Mouse (Mus musculus): ENCODE measurements around the gene Atp11a. TPM values are rescaled to one million over a fixed set of nuclear protein-coding genes. Genes with fewer than 3 reads are reported as not detected.

Gene Atp11a
- total RNA-seq, 1 experiment: 65.9 TPM

GRCm38 (mm10) chr8:12801586-12801985 lies 44.8 kb downstream of the Atp11a start:
- Histone ChIP-seq H3K36me3 (ENCODE audit: control insufficient read depth, insufficient read depth, low read length, poor library complexity, severe bottlenecking) (0 out of 2 replicates have a peak, but pooled peaks cover 2% of the 10 kb centered on the region), H3K9ac (ENCODE audit: insufficient read depth, low read depth, low read length, poor library complexity, severe bottlenecking) (no peak overlapping the region), H3K27ac (ENCODE audit: insufficient read depth, low read depth, low read length, poor library complexity, severe bottlenecking) (no peak overlapping the region), H3K9me3 (ENCODE audit: control insufficient read depth, insufficient read depth, low read depth, low read length) (no peaks in the 10 kb centered on the region), H3K4me3 (ENCODE audit: insufficient read depth in 1 of 2, low read depth in 1 of 2, low read length in 2 of 2, poor library complexity in 1 of 2, severe bottlenecking in 1 of 2) (no peak overlapping the region), H3K4me1 (ENCODE audit: control insufficient read depth in 2 of 2, insufficient read depth in 2 of 2, low read length in 2 of 2, poor library complexity in 1 of 2) (no peaks in the 10 kb centered on the region)
- in situ Hi-C loops (cut with MboI; ENCODE audit: low sequenced_read_pairs in 2 of 2, unreplicated experiment in 2 of 2): no loop called here
- TF ChIP-seq HCFC1 (IDR thresholded peaks at IDR 0.05; ENCODE audit: borderline replicate concordance, insufficient read depth, low read length) (no peak), ZC3H11A (IDR thresholded peaks at IDR 0.05; ENCODE audit: borderline replicate concordance, low read depth, low read length) (no peak), CHD2 (IDR thresholded peaks at IDR 0.05; ENCODE audit: low read depth, low read length) (no peak), MAFK (IDR thresholded peaks at IDR 0.05; ENCODE audit: insufficient read depth, low read depth, low read length) (no peak), ZNF384 (IDR thresholded peaks at IDR 0.05; ENCODE audit: low read depth, low read length) (no peak)
- DNase-seq (ENCODE audit: low read depth, low spot score): no peak

DNA sequence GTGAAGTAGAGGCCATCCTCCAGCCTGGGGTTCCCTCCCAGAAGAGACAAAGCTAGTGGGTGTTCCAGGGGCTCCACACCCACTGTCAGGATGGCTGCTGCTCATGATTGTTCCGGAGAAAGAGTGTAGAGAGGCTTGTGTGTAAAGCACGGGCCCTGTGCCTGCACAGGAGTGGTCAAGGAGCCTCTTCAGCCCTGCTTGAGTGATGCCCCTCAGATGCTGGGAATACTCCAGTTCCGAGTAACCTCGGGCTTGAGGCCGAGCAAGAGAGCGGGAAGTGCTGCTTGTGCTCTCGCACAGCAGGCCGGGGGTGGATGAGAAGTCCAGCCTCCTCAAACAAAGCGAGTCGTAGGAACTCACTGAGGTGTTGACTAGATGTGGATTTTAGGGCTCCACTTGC lies 46.3 kb downstream of the Atp11a start:
- in situ Hi-C loops (cut with MboI; ENCODE audit: low sequenced_read_pairs in 2 of 2, unreplicated experiment in 2 of 2): no loop called here
- Histone ChIP-seq H3K9me3 (ENCODE audit: control insufficient read depth, insufficient read depth, low read depth, low read length) (no peaks in the 10 kb centered on the region), H3K9ac (ENCODE audit: insufficient read depth, low read depth, low read length, poor library complexity, severe bottlenecking) (no peak overlapping the region), H3K4me3 (ENCODE audit: insufficient read depth in 1 of 2, low read depth in 1 of 2, low read length in 2 of 2, poor library complexity in 1 of 2, severe bottlenecking in 1 of 2) (no peak overlapping the region), H3K27ac (ENCODE audit: insufficient read depth, low read depth, low read length, poor library complexity, severe bottlenecking) (no peak overlapping the region), H3K36me3 (ENCODE audit: control insufficient read depth, insufficient read depth, low read length, poor library complexity, severe bottlenecking) (peaks cover 6% of the 10 kb centered on the region; the same call in 1 of the 2 replicates), H3K4me1 (ENCODE audit: control insufficient read depth in 2 of 2, insufficient read depth in 2 of 2, low read length in 2 of 2, poor library complexity in 1 of 2) (no peaks in the 10 kb centered on the region)
- DNase-seq (ENCODE audit: low read depth, low spot score): no peak
- no peak for TF ChIP-seq MAFK (IDR thresholded peaks at IDR 0.05; ENCODE audit: insufficient read depth, low read depth, low read length)
- no peak for TF ChIP-seq CHD2 (IDR thresholded peaks at IDR 0.05; ENCODE audit: low read depth, low read length)
- TF ChIP-seq HCFC1 (IDR thresholded peaks at IDR 0.05; ENCODE audit: borderline replicate concordance, insufficient read depth, low read length): no peak
- no peak for TF ChIP-seq ZNF384 (IDR thresholded peaks at IDR 0.05; ENCODE audit: low read depth, low read length)
- TF ChIP-seq ZC3H11A (IDR thresholded peaks at IDR 0.05; ENCODE audit: borderline replicate concordance, low read depth, low read length): no peak

DNA sequence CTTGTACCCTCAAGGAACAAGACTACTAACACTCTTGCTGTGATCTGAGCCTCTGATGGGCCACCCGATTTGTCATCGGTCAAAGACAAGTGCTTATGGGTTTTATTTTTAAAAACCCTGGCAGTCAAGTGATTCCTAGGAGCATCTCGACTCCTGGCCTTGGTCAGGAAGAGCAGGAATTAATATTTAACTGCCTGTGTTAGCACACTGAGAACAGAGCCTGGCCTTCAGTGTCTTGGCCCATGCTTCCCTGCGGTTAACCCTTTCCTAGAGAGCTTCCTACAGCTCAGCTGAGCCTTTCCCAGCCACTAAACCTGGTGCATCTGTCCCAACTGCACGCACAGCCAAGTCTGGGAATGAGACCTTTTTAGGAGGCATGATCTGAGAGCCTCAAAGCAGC lies 48.1 kb downstream of the Atp11a start:
- in situ Hi-C loops (cut with MboI; ENCODE audit: low sequenced_read_pairs in 2 of 2, unreplicated experiment in 2 of 2): no loop called here
- Histone ChIP-seq H3K4me3 (ENCODE audit: insufficient read depth in 1 of 2, low read depth in 1 of 2, low read length in 2 of 2, poor library complexity in 1 of 2, severe bottlenecking in 1 of 2) (no peak overlapping the region), H3K36me3 (ENCODE audit: control insufficient read depth, insufficient read depth, low read length, poor library complexity, severe bottlenecking) (peaks cover 4% of the 10 kb centered on the region; the same call in 1 of the 2 replicates), H3K9ac (ENCODE audit: insufficient read depth, low read depth, low read length, poor library complexity, severe bottlenecking) (no peak overlapping the region), H3K27ac (ENCODE audit: insufficient read depth, low read depth, low read length, poor library complexity, severe bottlenecking) (no peak overlapping the region), H3K4me1 (ENCODE audit: control insufficient read depth in 2 of 2, insufficient read depth in 2 of 2, low read length in 2 of 2, poor library complexity in 1 of 2) (no peaks in the 10 kb centered on the region), H3K9me3 (ENCODE audit: control insufficient read depth, insufficient read depth, low read depth, low read length) (no peaks in the 10 kb centered on the region)
- DNase-seq (ENCODE audit: low read depth, low spot score): no peak
- TF ChIP-seq ZC3H11A (IDR thresholded peaks at IDR 0.05; ENCODE audit: borderline replicate concordance, low read depth, low read length) (no peak), CHD2 (IDR thresholded peaks at IDR 0.05; ENCODE audit: low read depth, low read length) (no peak), ZNF384 (IDR thresholded peaks at IDR 0.05; ENCODE audit: low read depth, low read length) (no peak), MAFK (IDR thresholded peaks at IDR 0.05; ENCODE audit: insufficient read depth, low read depth, low read length) (no peak), HCFC1 (IDR thresholded peaks at IDR 0.05; ENCODE audit: borderline replicate concordance, insufficient read depth, low read length) (no peak)

DNA sequence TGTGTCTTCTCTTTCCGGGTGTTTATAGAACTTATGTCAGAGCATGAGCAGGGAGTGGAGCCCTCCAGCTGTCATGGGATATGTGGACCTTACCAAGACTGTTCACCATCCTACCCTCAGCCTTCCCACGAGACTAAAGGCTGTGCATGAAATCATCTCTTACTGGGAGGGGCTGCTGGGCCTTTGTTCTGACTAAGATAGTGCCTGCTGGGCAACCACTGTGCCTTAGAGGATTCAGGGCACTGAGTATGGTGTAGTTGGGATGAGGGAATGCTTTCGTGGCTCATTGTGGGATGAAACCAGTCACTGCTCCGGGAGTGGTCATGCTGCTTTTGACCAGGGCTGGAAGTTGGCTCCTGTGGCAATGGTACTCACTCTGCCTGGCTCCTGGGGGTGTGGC lies 48.8 kb downstream of the Atp11a start:
- Histone ChIP-seq H3K27ac (ENCODE audit: insufficient read depth, low read depth, low read length, poor library complexity, severe bottlenecking) (no peak overlapping the region), H3K36me3 (ENCODE audit: control insufficient read depth, insufficient read depth, low read length, poor library complexity, severe bottlenecking) (peaks cover 4% of the 10 kb centered on the region; the same call in 1 of the 2 replicates), H3K9me3 (ENCODE audit: control insufficient read depth, insufficient read depth, low read depth, low read length) (no peaks in the 10 kb centered on the region), H3K9ac (ENCODE audit: insufficient read depth, low read depth, low read length, poor library complexity, severe bottlenecking) (no peak overlapping the region), H3K4me3 (ENCODE audit: insufficient read depth in 1 of 2, low read depth in 1 of 2, low read length in 2 of 2, poor library complexity in 1 of 2, severe bottlenecking in 1 of 2) (no peak overlapping the region), H3K4me1 (ENCODE audit: control insufficient read depth in 2 of 2, insufficient read depth in 2 of 2, low read length in 2 of 2, poor library complexity in 1 of 2) (no peaks in the 10 kb centered on the region)
- in situ Hi-C loops (cut with MboI; ENCODE audit: low sequenced_read_pairs in 2 of 2, unreplicated experiment in 2 of 2): no loop called here
- no peak for DNase-seq (ENCODE audit: low read depth, low spot score)
- no peak for TF ChIP-seq ZC3H11A (IDR thresholded peaks at IDR 0.05; ENCODE audit: borderline replicate concordance, low read depth, low read length)
- TF ChIP-seq CHD2 (IDR thresholded peaks at IDR 0.05; ENCODE audit: low read depth, low read length): no peak
- TF ChIP-seq MAFK (IDR thresholded peaks at IDR 0.05; ENCODE audit: insufficient read depth, low read depth, low read length): no peak
- TF ChIP-seq ZNF384 (IDR thresholded peaks at IDR 0.05; ENCODE audit: low read depth, low read length): no peak
- no peak for TF ChIP-seq HCFC1 (IDR thresholded peaks at IDR 0.05; ENCODE audit: borderline replicate concordance, insufficient read depth, low read length)

DNA sequence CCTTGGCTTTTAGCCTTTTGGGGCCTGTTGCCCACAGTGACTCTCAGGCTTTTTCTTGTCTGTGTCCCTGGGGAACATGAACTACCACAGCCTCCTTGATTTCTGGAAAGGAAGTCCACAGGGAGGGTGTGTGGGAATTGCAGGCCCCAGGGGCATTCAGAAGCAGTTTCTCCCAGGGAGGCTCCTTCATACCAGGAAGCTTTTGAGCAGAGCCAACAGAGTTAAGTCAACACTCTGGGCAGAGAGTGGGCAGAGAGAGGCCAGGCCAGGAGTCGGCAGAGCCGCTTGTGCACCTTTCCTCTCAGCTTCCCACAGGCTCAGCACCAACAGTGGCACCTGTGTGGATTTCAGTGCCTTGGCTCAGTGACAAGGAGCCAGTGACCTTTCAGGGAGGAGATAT lies 51.2 kb downstream of the Atp11a start:
- Histone ChIP-seq H3K36me3 (ENCODE audit: control insufficient read depth, insufficient read depth, low read length, poor library complexity, severe bottlenecking) (peaks cover 4% of the 10 kb centered on the region; the same call in 1 of the 2 replicates), H3K27ac (ENCODE audit: insufficient read depth, low read depth, low read length, poor library complexity, severe bottlenecking) (no peak overlapping the region), H3K9me3 (ENCODE audit: control insufficient read depth, insufficient read depth, low read depth, low read length) (no peaks in the 10 kb centered on the region), H3K4me3 (ENCODE audit: insufficient read depth in 1 of 2, low read depth in 1 of 2, low read length in 2 of 2, poor library complexity in 1 of 2, severe bottlenecking in 1 of 2) (no peak overlapping the region), H3K4me1 (ENCODE audit: control insufficient read depth in 2 of 2, insufficient read depth in 2 of 2, low read length in 2 of 2, poor library complexity in 1 of 2) (no peaks in the 10 kb centered on the region), H3K9ac (ENCODE audit: insufficient read depth, low read depth, low read length, poor library complexity, severe bottlenecking) (no peak overlapping the region)
- DNase-seq (ENCODE audit: low read depth, low spot score): no peak
- in situ Hi-C loops (cut with MboI; ENCODE audit: low sequenced_read_pairs in 2 of 2, unreplicated experiment in 2 of 2): no loop called here
- TF ChIP-seq MAFK (IDR thresholded peaks at IDR 0.05; ENCODE audit: insufficient read depth, low read depth, low read length): no peak
